In the genomic region with DNA sequence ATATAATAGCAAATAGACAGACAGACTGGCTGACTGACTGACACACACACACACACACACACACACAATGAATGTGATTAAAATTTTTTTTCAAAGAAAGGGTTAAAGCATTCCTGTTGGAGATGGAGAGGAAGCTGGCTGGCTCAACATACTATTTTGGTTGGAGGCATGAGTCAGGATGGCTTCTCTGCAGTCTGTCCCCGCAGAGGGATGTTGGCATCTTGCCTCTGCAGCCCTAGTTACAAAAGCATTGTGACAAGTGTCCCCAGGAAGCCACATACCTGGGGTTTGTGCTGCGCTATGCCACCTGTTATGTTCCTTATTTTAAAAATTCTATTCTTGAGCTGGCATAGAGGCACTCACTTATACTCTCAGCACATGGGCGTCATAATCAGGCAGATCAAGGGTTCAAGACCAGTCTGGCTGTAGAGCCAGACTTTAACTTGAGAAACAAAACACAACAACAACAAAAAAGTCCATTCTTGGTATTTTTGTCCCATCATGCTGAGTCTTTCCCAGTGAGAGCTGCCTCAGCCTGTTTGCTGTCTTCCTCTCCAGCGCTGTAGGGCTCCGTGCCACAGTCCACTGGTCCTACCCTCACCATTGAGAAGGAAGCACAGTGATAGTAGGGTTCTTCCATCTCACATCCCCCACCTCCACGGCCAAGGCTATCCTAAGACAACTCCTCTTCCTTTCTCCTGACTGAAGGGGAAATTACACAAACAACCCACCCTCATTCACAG, we compare ENCODE assay signal across 13 mouse cellular contexts. TPM values are rescaled to one million over a fixed set of nuclear protein-coding genes. Genes with fewer than 3 reads are reported as not detected.
A peak's percentile ranks its signal among the peaks of the same experiment; 100 is the strongest.
DNase-seq lines count a peak whose midpoint lies in the region; ATAC-seq lines count a peak whose summit lies in the region.
"Had no signal": no experiment of that assay in that cellular context is flagged by ENCODE, and none has a peak within 500 bp of the region (broad histone marks: within the 10 kb centered on the region; RNA-seq: fewer than 3 reads in every experiment).

No protein-coding gene starts in this region.

- peak; percentile 12 for DNase-seq in adrenal gland, postnatal 25 days
- DNase-seq in adrenal gland, adult 18-20 months (ENCODE audit: low spot score in 2 of 2), result no peak
- DNase-seq in frontal cortex, postnatal 14 days (ENCODE audit: low spot score in 2 of 2), result peak; percentile 39 to 51
- DNase-seq in left cerebral cortex, postnatal 14 days (ENCODE audit: low spot score in 2 of 2), result peak; percentile 80 to 85
- no peak for DNase-seq in retina, postnatal 1 day
- DNase-seq: forebrain, postnatal 0 days; kidney, adult 2 months had no signal

- H3K36me3 ChIP-seq in midbrain, embryonic 13.5 days, result no peaks in the 10 kb centered on the region
- H3K36me3 ChIP-seq: embryonic facial prominence, embryonic 12.5 days; limb, embryonic 13.5 days; neural tube, embryonic 15.5 days had no signal

- no peaks in the 10 kb centered on the region for H3K27me3 ChIP-seq in midbrain, embryonic 13.5 days
- H3K27me3 ChIP-seq: embryonic facial prominence, embryonic 12.5 days; limb, embryonic 13.5 days; neural tube, embryonic 15.5 days had no signal

- no peak overlapping the region for H3K4me3 ChIP-seq in midbrain, embryonic 13.5 days (replicated peaks)
- H3K4me3 ChIP-seq: embryonic facial prominence, embryonic 12.5 days; limb, embryonic 13.5 days; neural tube, embryonic 15.5 days had no signal

- intact Hi-C loops in left cerebral cortex, postnatal 14 days (cut with DNase I), result no loop called here

- no peak overlapping the region for H3K4me2 ChIP-seq in midbrain, embryonic 13.5 days (replicated peaks)
- H3K4me2 ChIP-seq: embryonic facial prominence, embryonic 12.5 days; limb, embryonic 13.5 days; neural tube, embryonic 15.5 days had no signal

- 89% methylated on average over 6 of the region's 6 CpGs for WGBS in midbrain, embryonic 13.5 days

- H3K4me1 ChIP-seq in midbrain, embryonic 13.5 days (replicated peaks), result no peaks in the 10 kb centered on the region
- H3K4me1 ChIP-seq: embryonic facial prominence, embryonic 12.5 days; limb, embryonic 13.5 days had no signal

- H3K27ac ChIP-seq in midbrain, embryonic 13.5 days, result no peak overlapping the region
- H3K27ac ChIP-seq: embryonic facial prominence, embryonic 12.5 days; limb, embryonic 13.5 days; neural tube, embryonic 15.5 days had no signal

- peak; percentile 87 for ATAC-seq in cerebellum, adult (ENCODE audit: insufficient number of reproducible peaks, low FRiP score, low TSS enrichment)
- no peak for ATAC-seq in inflammation-experienced regulatory T-cells, adult 6 months
- no peak for ATAC-seq in midbrain, embryonic 13.5 days
- ATAC-seq: forebrain, postnatal 0 days had no signal

- no peaks in the 10 kb centered on the region for H3K9me3 ChIP-seq in midbrain, embryonic 13.5 days
- H3K9me3 ChIP-seq: embryonic facial prominence, embryonic 12.5 days; limb, embryonic 13.5 days; neural tube, embryonic 15.5 days had no signal

- no peak overlapping the region for H3K9ac ChIP-seq in midbrain, embryonic 13.5 days (replicated peaks)
- H3K9ac ChIP-seq: embryonic facial prominence, embryonic 12.5 days; forebrain, postnatal 0 days; limb, embryonic 13.5 days; neural tube, embryonic 15.5 days had no signal

RNA-seq across cellular contexts. Expression of a gene that starts 45.9 kb away (rescaled TPM):
- 0.76 and 1.2 TPM in 2 replicates for total RNA-seq in adrenal gland, postnatal 25 days (2021)
- total RNA-seq in adrenal gland, adult 18-20 months (2021), result 1 to 10 TPM in 1 of 2 experiments, under 1 TPM in 1; 0.99 to 1.9 TPM
- 100 to 1,000 TPM; 137 to 141 TPM for total RNA-seq in left cerebral cortex, postnatal 14 days (2021)
- polyA plus RNA-seq in inflammation-experienced regulatory T-cells, adult 6 months (2017; shearing (Covaris generic)), result 1 to 10 TPM in 2 of 3 experiments, under 1 TPM in 1; 0.34 to 4.1 (median 1.1) TPM
- polyA plus RNA-seq in midbrain, embryonic 13.5 days (2015; fragmentation: Nextera tagmentation; extraction: Ambion mirVana), result 62.3 and 66.8 TPM in 2 replicates

Comparison
In these comparisons a context has a peak if more than half of its experiments do, and no peak if none do; other contexts are left out.
1. DNase-seq: peak in adrenal gland, postnatal 25 days (single experiment), frontal cortex, postnatal 14 days (2 of 2) and left cerebral cortex, postnatal 14 days (2 of 2); none in adrenal gland, adult 18-20 months (0 of 2) and retina, postnatal 1 day (single experiment).
2. RNA of a gene that starts 45.9 kb away (total RNA-seq): 137 to 141 TPM in left cerebral cortex, postnatal 14 days; 0.99 to 1.9 TPM in adrenal gland, adult 18-20 months and 0.76 to 1.2 TPM in adrenal gland, postnatal 25 days; every median in the first group is over 10 times any median in the second.